Mouse (Mus musculus) kidney, adult 9 months (tissue): ENCODE measurements around the gene Top1.

Source experiments
- DNase-seq: peaks from one replicate; pipeline ENCODE4 v3.0.0; 2022

The Top1 gene

DNA sequence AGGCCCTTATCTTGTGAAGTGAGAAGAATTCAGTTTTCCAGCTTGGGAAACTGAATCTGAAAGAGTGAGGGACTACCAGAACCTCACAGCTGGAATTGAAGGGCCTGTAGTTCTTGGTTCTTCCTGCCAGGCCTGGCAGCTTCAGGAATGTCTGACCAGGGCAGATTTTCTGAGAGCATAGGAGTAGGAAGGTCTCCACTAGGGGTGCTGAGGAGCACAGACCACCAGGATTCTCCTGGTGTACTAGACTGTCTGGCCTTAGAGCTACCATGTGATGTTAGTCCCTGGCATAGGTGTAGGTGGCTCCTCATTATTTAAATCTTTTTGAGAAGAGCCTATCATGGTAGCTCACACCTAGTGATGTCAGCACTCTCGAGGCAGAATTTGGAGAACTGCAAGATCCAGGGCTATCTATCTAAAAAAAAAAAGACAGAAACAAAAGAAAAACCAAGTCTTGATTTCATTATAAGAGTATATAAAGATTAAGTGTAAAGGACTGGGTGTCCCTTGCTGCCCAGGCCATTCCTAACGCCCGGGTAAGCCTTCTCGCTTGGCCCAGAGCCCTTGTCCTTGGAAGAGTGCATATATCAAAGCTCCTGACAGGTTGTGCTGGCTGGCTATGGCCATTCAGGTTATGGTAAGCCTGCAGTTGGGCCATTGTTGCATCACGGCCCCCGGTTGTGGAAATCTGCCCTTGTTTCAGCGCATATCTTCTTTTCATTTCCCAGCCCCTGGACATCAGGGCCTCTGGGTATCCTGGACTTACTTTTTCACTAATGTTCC is 98.5 kb downstream of the Top1 start:
- peak; percentile 79 for DNase-seq

- no peak for DNase-seq
Measured at GRCm38 (mm10) chr2:160744823-160745210, 99.1 kb downstream of the Top1 start.

- no peak for DNase-seq
Measured at GRCm38 (mm10) chr2:160745497-160745896, 99.8 kb downstream of the Top1 start.

GRCm38 (mm10) chr2:160746637-160747036 is 100.9 kb downstream of the Top1 start:
- no peak for DNase-seq

GRCm38 (mm10) chr2:160747075-160747474 is 101.4 kb downstream of the Top1 start:
- no peak for DNase-seq

DNA sequence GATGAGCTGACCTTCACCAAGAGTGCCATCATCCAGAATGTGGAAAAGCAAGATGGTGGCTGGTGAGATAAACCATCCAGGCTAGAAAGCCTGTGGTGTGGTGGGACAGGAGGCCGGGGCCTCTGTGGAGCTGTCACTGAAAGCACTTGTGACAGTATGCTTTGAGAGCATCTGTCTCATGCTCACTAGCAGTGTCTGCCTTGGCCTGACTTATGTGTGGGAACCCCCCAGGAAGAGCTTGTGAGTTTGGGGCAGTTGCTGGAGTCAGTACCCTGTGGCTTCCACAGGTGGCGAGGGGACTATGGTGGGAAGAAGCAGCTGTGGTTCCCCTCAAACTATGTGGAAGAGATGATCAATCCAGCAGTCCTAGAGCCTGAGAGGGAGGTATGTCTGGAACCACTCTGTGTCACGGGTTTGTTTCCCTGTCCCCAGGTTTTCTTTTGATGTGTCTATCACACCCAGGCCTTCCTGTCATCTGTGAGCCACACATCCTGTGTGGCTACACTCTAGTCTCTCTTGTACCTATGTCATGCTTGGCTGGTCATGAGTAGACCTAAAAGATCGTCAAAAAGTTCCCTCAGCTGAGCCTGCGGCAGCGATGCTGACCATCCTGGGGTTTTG is 111.0 kb downstream of the Top1 start:
- no peak for DNase-seq

DNA sequence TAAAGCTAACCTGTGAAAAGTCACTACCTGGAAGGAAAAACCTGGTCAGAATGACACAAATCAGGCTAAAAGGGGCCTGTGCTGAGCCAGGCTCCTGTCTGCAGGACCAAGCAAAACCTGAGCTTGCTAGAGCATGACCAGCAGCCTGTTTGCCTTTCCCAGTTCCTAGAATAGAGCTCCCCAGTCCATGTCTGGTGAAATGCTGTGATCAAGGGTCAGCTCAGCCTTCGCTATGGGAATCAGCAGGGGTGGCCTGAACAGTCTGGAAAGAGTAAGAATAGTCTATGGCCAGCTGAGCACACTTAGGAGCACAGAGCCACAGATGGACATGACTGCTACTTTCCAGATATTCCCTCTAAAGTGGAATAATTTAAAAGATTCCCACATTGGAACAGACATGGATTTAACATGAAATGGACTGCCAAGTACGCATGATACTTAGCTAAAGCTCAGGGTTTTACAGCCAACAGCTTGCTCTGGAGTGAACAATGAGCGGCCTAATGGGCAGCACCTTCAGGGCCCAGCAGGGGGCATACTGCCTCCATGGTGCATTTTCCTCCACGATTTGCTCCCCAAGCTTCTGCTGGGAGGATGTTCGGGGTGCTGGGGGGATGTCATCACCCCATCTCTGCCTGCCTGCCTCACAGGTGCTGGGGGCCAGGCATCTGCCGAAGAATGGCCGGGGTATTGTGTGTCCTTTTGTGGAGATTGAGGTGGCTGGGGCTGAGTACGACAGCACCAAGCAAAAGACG is 114.9 kb downstream of the Top1 start:
- DNase-seq, result peak; percentile 72

DNA sequence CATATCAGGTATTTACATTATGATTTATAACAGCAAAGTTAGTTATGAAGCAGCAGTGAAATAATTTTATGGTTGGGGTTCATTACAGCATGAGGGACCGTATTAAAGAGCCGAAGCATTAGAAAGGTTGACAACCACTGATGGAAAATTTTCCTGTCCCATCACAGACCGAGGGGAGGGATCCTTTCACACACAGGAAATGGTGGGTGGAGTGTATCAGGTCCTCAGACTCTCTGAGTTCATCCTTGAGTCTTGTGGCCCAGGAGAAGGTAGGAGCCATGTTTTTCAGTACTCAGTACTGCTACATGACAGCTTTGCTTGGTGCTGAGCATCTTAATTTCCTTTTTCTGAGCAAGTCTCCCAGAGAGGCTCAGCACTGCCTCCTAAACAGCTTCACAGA is 118.1 kb downstream of the Top1 start:
- no peak for DNase-seq

DNA sequence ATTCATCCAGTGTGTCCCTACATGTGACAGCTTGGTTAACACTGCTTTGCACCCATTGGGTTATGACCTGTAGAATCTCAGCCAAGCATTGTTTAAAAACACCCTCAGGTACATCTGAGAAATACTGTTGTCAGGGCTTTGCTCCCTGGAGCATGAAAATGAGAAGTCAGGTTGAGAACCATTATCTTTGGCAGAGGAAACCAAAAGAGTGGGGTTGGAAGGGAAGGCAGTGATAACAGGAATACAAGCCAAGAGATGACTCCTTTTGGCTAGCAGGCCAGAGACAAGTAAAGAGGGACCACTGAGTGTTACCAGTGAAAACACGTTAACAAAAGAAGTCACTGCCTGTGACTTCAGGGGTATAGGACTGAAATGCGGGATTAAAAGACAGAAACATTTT is 118.7 kb downstream of the Top1 start:
- DNase-seq, result no peak

- DNase-seq, result no peak
Measured at GRCm38 (mm10) chr2:160765096-160765495, 119.4 kb downstream of the Top1 start.

- peak; percentile 72 for DNase-seq
Measured at GRCm38 (mm10) chr2:160766371-160766771, 120.7 kb downstream of the Top1 start.

DNA sequence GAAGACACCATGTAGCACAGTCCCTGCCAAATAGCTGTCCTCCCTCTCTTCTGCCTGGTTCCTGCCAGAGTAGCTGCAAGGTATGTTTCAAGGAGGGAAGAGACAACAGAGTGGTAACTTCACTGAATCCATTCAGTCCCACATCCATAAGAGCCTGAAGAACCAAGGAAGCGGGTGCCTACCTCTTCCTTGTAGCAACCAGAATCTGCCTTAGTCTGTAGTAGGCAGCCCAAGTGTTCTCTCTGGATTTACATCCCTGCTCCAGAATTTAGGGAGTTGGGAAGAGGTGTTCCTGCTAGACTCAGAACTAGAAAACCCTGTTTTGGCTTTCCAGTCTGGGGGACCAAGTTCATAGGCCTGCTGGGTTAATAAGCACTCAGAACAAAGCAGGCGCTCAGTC is 121.5 kb downstream of the Top1 start:
- peak; percentile 41 for DNase-seq

DNA sequence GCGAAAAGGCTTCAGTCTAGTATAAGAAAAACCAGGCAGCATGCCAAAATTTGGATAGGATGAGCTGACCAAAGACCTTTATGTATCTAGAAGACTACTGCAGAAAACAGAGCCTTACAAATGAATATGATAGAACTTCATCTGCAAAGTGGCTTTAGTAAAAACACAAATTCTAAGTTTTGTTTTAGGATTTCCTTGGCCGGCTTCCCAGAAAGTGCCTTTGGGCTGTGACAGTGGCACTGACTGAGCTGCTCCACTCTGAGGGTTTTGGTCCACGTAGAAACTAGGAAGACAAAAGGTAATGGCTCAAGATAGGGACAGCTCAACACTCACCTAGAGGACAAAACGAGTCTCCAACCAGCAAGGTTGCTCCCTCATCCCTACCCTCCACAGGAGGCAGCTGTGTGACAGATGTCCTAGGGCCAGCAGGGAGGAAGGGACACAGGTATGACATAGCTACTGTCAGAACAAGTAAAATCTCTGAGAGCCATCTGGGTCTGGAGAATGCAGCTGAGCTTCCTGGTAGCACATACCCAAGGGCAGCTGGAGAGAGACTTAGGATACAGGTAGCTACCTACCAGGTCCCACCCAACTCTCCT is 122.5 kb downstream of the Top1 start:
- no peak for DNase-seq

DNA sequence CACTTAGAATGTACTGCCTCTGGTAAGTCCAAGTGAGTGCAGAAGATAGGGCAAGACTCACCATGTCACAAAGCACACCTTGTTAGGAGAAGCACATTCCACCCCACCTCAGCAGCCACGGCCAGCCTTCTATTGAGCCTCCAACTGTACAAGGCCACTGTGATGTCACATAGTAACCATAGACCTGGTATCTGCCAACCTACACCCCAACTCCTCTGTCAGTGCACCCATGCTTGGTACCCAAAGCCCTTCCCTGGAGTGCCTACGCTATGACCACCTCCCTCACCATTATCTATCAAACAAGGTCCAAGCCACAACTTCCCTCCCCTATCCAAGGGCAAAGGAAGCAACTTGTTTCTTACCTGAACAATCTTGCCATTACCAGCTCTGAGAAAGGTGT is 123.3 kb downstream of the Top1 start:
- no peak for DNase-seq

- no peak for DNase-seq
Measured at GRCm38 (mm10) chr2:160770409-160770808, 124.7 kb downstream of the Top1 start.

DNA sequence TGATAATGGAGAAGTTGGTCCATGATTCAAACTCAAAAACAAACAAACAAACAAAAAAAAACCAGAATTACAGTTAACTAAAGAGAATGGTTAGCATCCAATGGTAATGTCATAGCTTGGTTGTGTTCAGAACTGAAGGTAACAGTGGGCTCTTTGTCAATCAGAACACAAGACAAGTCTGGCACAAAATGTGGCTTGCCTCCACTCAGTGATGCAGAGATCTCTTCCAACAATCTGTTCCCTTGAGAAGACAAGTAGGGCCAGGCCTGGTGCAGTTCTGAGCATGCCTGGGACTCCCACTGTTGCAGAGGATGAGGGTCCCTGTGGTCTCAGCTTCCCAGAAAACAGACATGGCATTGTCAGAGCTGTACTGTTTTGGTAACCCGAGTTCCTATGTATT is 125.2 kb downstream of the Top1 start:
- no peak for DNase-seq

DNA sequence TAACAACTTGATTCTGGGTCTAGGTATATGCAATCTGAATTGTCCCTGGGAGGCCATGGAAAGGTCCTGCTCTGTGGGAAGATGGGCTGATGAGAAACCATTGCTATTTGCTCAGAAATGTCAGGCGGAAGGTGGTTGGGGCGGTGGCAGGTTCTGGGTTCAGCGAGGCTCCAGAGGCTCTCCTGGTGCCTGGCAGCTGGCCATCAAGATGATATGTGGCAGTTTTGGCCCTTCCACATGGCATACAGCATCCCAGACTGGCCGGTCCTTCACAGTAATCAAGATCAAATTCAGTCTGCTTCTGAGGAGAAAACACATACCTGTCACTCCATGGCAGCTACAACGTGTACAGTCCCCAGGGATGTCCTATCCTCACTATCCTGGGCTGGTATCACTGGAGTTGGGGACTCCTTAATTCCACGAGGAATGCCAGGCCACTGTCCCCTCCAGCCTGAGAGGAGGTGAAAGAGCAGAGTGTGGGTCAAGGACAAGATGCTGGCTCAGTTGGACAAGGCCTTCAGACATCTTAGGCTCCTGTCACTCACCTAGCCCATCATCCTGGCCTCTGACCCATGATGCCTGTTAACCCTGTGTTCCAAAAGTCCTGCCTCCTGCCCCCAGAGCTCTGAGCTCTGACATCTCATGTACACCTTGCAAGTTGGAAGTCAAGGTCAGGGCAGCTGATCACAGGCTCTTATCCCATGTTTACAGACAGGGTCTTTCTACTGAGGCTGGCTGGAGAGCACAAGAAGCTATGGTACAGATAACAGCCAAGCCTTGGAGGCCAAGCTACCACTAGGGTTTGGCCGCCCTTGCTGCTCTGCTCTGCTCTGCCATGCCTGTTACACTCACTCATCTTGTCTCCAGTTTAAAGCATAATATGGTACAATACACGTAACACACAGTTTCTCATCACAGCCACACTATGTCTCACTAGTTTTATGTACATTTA is 125.9 kb downstream of the Top1 start:
- no peak for DNase-seq
